Mouse (Mus musculus) neural tube, embryonic 11.5 days (tissue): ENCODE results near the gene Cntrl. TPM values are rescaled to one million over a fixed set of nuclear protein-coding genes. Genes with fewer than 3 reads are reported as not detected.

Experiments used
- ATAC-seq: fragments of 200-750 bp; cut with Nextera tagmentation; 2 replicates; pipeline ENCODE4 v1.8.0; 2017; ENCODE audit warnings: moderate number of reproducible peaks, mild to moderate bottlenecking, moderate TSS enrichment, moderate library complexity; ENCODE audit not compliant: insufficient read depth, low FRiP score, low TSS enrichment
- DNase-seq: peaks from one replicate; pipeline ENCODE4 v3.0.0-alpha.2; 2015; ENCODE audit warnings: low spot score
- H3K27ac ChIP-seq: fragments of 300-500 bp; sonication (generic); 2 replicates; pipeline ENCODE4 v1.5.1; 2014; ENCODE audit warnings: low read depth, mild to moderate bottlenecking, low read length
- H3K27me3 ChIP-seq: fragments of 300-500 bp; sonication (generic); 2 replicates; pipeline ENCODE4 v1.6.1; 2014; ENCODE audit warnings: mild to moderate bottlenecking, low read length, mixed read lengths; ENCODE audit not compliant: control insufficient read depth, insufficient read depth
- H3K36me3 ChIP-seq: fragments of 300-500 bp; sonication (generic); 2 replicates; pipeline ENCODE4 v1.6.1; 2014; ENCODE audit warnings: mild to moderate bottlenecking, low read length, moderate library complexity, mixed read lengths; ENCODE audit not compliant: control insufficient read depth, insufficient read depth
- H3K4me1 ChIP-seq: fragments of 300-500 bp; sonication (generic); 2 replicates; pipeline ENCODE4 v1.6.1; 2014; ENCODE audit warnings: low read length, mixed read lengths; ENCODE audit not compliant: control insufficient read depth, insufficient read depth
- H3K4me2 ChIP-seq: fragments of 300-500 bp; sonication (generic); 2 replicates; pipeline ENCODE4 v1.6.1; 2014; ENCODE audit warnings: low read depth, mild to moderate bottlenecking, moderate library complexity
- H3K4me3 ChIP-seq: fragments of 300-500 bp; sonication (generic); 2 replicates; pipeline ENCODE4 v1.5.1; 2014; ENCODE audit warnings: low read depth, low read length
- H3K9ac ChIP-seq: fragments of 300-500 bp; sonication (generic); 2 replicates; pipeline ENCODE4 v1.6.1; 2014; ENCODE audit warnings: mild to moderate bottlenecking, low read length
- H3K9me3 ChIP-seq: fragments of 300-500 bp; sonication (generic); 2 replicates; pipeline ENCODE4 v1.6.1; 2016; ENCODE audit warnings: low read length; ENCODE audit not compliant: control insufficient read depth
- WGBS: fragments of 180-500 bp; shearing (Covaris S2); extraction: QIAGEN DNeasy Blood & Tissue Kit; methylation state at CpG from one replicate; pipeline ENCODE4 v1.1.7; 2014; 5-methylcytosine and 5-hydroxymethylcytosine counted together
- polyA plus RNA-seq: library from polyadenylated mRNA; unstranded; fragments of >200 nt; fragmentation: Nextera tagmentation; extraction: Ambion mirVana; gene quantifications from 2 replicates; pipeline ENCODE4 v1.2.1, GENCODE M21; 2014

The Cntrl gene
- polyA plus RNA-seq, 1 experiment from 2014 or later = 24.3 TPM

DNA sequence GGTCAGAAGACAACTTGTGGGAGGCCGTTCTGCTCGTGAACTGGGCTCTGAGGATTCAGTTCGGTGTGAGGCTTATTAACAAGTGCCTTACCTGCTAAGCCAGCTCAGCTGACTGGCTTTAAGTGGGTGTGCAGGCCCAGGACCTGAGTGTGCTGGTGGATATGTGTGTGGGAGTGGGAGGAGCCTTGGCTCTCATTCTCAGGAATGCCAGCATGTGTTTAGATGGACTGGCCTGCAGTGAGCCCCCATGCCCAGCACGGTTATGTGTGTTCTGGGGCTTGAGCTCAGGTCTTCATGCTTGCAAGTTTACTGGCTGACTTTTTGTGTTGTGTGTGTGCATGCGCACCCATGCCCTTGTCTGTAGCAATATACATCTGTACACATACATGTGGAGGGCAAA lies 64.4 kb downstream of the Cntrl start:
- Histone ChIP-seq H3K27ac (no peak overlapping the region), H3K9ac (no peak overlapping the region), H3K9me3 (no peaks in the 10 kb centered on the region), H3K27me3 (no peaks in the 10 kb centered on the region), H3K36me3 (peaks cover 30% of the 10 kb centered on the region), H3K4me2 (no peak overlapping the region), H3K4me3 (no peak overlapping the region), H3K4me1 (no peaks in the 10 kb centered on the region)
- WGBS = 96% methylated on average over 5 of the region's 5 CpGs
- ATAC-seq (no peak), DNase-seq (no peak)

DNA sequence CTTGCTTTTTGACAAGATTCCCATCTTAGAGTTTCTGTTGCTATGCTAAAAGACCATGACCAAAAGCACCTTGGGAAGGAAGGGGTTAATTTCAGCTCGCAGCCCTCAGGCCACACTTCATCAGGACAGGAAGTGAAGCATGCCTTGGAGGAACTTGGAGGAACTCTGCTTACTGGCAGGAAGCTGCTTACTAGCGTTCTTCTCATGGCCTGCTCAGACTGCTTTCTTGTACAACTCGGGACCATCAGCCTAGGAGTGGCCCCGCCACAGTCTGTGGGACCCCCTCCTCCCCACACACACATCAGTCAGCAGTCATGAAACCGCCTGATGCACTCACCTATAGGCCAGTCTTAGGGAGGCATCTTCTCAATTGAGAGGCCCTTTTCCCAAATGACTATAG lies 64.8 kb downstream of the Cntrl start:
- ATAC-seq = no peak
- Histone ChIP-seq H3K9me3 (no peaks in the 10 kb centered on the region), H3K9ac (no peak overlapping the region), H3K36me3 (peaks cover 30% of the 10 kb centered on the region), H3K27me3 (no peaks in the 10 kb centered on the region), H3K4me3 (no peak overlapping the region), H3K27ac (no peak overlapping the region), H3K4me1 (no peaks in the 10 kb centered on the region), H3K4me2 (no peak overlapping the region)
- WGBS = 56% methylated on average over 5 of the region's 5 CpGs
- DNase-seq = no peak

DNA sequence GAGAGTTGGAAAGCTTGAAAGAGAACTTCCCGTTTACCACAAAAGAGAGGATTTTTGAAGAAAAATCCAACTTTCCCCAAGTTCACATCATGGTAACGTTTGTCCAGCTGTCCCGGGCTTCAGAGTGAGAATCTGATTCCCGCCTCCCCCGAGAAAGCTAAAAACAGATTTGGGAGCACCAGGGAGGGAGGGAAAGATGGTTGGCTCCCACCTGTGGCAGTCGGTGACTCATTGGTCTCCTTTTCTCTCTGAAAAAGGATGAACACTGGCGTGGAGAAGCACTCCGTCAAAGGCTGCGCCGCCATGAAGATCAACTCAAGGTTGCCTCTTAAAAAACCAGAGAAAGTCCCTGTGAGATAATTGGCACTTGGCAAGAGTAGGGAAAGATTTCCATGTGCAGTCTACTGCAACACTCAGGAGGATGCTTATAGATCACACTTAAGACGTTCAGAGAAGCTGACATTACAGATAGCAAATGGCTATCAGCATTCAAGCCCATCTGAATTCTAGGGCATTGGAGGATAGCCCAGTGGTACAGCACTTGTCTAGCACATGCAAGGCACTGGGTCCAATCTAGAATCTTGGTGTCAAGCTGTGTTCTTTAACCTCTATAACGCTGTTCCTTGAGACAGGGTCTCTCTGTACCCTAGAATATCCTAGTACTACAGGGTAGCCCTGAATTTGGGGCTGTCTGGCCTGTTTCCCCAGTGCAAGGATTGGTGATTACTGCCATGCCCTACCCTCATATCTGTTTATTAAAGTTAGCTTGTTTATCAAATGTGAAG lies 66.2 kb downstream of the Cntrl start:
- Histone ChIP-seq H3K36me3 (peaks cover 26% of the 10 kb centered on the region), H3K4me2 (no peak overlapping the region), H3K4me3 (no peak overlapping the region), H3K4me1 (no peaks in the 10 kb centered on the region), H3K9ac (no peak overlapping the region), H3K27ac (no peak overlapping the region), H3K9me3 (no peaks in the 10 kb centered on the region), H3K27me3 (no peaks in the 10 kb centered on the region)
- WGBS = 94% methylated on average over 12 of the region's 12 CpGs
- DNase-seq (no peak), ATAC-seq (no peak)

DNA sequence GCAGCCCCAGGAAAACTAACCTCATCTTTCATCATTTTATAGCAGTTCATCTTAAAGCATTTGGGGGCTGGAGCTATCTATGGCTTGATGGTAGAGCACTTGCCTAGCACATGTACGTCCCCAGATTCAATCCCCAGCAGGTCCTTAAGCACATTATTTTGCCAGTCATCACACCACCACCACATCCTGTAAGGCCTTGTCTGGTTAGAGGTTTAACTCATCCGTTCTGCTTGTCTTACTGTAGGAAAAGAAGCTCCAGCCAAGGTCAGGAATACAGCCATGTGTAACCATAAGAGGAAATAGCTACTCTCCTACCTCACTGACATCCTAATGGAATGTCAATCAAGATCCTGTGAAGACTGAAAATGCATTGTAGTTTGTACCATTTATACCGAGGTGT lies 68.9 kb downstream of the Cntrl start:
- no peak overlapping the region for H3K9ac ChIP-seq
- H3K4me3 ChIP-seq = no peak overlapping the region
- H3K4me1 ChIP-seq = no peaks in the 10 kb centered on the region
- 93% methylated on average over 3 of the region's 3 CpGs for WGBS
- H3K27me3 ChIP-seq = no peaks in the 10 kb centered on the region
- no peak overlapping the region for H3K27ac ChIP-seq
- peaks cover 16% of the 10 kb centered on the region for H3K36me3 ChIP-seq
- no peak for ATAC-seq
- DNase-seq = no peak
- no peak overlapping the region for H3K4me2 ChIP-seq
- no peaks in the 10 kb centered on the region for H3K9me3 ChIP-seq

DNA sequence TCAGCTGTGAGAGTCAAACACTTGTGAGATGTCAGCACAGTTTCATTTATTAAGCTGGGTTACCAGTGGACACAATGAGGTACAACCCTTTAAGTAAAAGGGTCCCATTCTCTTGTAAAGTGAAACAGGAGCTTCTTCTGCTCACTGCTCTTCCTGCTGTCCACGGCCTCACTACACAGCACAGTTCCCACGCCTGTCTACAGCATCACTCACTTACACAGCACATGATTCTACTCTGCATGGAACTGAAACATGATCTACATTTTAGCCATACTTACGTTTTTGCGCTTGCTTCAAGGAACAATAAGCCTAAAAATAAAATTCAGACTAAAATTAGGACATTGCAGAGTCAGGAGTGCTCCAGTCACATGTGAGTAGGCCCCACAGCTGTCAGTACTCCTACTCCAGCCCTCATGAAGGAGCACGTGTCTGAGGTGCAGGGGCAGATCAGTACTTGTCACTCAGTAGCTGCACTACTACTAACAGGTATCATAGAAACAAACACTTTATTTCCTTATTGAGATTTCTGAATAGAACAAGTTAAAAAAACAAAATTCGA lies 73.9 kb downstream of the Cntrl start:
- H3K36me3 ChIP-seq = peaks cover 4% of the 10 kb centered on the region
- no peak overlapping the region for H3K9ac ChIP-seq
- H3K4me3 ChIP-seq = no peak overlapping the region
- WGBS = 90% methylated on average over 6 of the region's 6 CpGs
- no peaks in the 10 kb centered on the region for H3K4me1 ChIP-seq
- H3K27me3 ChIP-seq = no peaks in the 10 kb centered on the region
- H3K4me2 ChIP-seq = no peak overlapping the region
- ATAC-seq (no peak), DNase-seq (no peak)
- no peak overlapping the region for H3K27ac ChIP-seq
- no peaks in the 10 kb centered on the region for H3K9me3 ChIP-seq

DNA sequence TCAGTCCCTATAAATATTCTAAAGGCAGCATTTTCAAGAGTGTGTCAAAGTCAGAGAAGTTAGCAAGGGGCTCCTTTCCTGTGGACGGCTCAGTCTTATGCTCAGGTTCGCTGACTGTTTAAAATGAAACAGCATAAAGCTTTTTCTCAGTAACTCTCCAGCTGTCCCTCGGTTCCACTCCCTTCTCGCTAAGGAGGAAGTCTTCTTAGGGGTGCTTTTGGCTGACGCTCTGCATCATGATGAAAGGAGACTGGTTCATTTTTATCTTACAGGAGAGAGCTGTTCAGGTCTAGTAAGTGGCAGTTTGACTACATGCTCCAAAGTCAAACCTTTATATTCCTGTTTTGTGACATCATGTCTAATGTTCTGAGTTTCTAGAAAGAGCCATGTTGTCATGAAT lies 79.6 kb downstream of the Cntrl start:
- DNase-seq (no peak), ATAC-seq (no peak)
- no peak overlapping the region for H3K9ac ChIP-seq
- WGBS = 90% methylated on average over 5 of the region's 5 CpGs
- peaks cover 2% of the 10 kb centered on the region; the same call in 1 of the 2 replicates for H3K36me3 ChIP-seq
- no peak overlapping the region for H3K4me3 ChIP-seq
- H3K27me3 ChIP-seq = no peaks in the 10 kb centered on the region
- H3K9me3 ChIP-seq = no peaks in the 10 kb centered on the region
- H3K4me2 ChIP-seq = no peak overlapping the region
- H3K27ac ChIP-seq = no peak overlapping the region
- H3K4me1 ChIP-seq = no peaks in the 10 kb centered on the region

DNA sequence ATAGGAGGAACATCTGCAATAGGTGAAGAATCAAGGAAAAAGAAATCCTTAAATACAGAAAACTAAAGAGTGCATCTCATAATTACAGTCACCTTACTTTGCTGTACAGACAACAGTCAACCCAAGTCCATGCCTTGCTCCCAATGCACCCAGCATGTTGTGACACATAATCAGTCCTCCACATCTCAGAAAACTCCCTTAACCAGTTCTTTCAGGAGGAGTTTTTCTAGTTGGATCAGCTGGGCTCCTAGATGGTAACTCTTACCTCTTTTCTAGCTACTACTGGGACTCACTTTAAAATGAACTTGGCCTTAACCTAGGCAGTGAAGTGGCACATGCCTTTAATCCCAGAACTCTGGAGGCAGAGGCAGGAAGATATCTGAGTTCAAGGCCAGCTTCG lies 84.7 kb downstream of the Cntrl start:
- H3K27ac ChIP-seq = no peak overlapping the region
- no peak overlapping the region for H3K4me2 ChIP-seq
- 90% methylated on average over 1 of the region's 1 CpGs for WGBS
- H3K9me3 ChIP-seq = no peaks in the 10 kb centered on the region
- H3K4me3 ChIP-seq = no peak overlapping the region
- H3K36me3 ChIP-seq = peaks cover under 1% of the 10 kb centered on the region; the same call in 1 of the 2 replicates
- H3K27me3 ChIP-seq = no peaks in the 10 kb centered on the region
- no peak overlapping the region for H3K9ac ChIP-seq
- ATAC-seq = no peak
- no peak for DNase-seq
- peaks cover 3% of the 10 kb centered on the region; the same call in 1 of the 2 replicates for H3K4me1 ChIP-seq

DNA sequence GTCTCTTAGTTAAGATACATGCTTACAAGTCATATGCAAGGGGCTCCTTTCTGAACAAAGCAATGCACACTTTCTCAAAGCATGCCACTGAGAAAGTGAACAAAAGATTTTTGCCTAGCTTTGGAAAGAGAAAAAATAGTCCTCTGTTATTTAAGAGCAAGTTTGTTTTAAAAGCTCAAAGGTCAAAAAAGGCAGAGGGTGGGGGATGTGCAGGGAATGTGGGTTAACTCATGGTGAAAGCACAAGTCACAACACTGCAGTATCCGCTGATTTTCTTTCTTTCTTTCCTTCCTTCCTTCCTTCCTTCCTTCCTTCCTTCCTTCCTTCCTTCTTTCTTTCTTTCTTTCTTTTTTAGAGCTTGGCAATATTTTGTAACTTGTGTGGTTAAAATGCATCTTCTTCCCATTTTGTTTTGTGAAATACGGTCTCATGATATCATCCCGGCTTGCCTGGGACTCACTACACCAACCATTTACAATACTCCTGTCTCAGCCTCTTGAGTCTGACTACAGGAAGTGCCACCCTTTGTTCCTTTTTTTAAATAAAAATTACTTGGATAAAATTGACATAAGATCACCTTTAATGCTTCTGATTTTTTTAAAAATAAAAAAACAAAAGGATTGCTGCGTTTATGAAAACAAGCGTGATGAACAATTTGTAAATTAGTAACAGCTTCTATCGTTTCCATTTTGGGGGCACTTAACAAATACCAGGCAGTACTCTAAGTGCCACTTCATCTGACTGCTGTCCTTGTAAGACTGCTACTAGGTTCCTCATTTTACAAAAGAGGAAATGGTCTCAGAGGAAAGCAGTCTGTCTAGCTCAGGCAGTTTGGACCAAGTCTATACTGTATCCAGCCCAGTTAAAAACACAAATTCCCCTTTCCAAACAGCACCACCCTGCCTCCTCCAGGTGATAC lies 86.6 kb downstream of the Cntrl start:
- Histone ChIP-seq H3K4me1 (peaks cover 9% of the 10 kb centered on the region), H3K9ac (no peak overlapping the region), H3K4me3 (no peak overlapping the region), H3K27ac (no peak overlapping the region), H3K36me3 (no peaks in the 10 kb centered on the region; the same call in 1 of the 2 replicates), H3K4me2 (no peak overlapping the region), H3K9me3 (no peaks in the 10 kb centered on the region), H3K27me3 (no peaks in the 10 kb centered on the region)
- DNase-seq = no peak
- 94% methylated on average over 6 of the region's 6 CpGs for WGBS
- ATAC-seq = no peak
